Mouse (Mus musculus) neural tube, embryonic 15.5 days (tissue): ENCODE data around the gene Wbp1. TPM values are rescaled to one million over a fixed set of nuclear protein-coding genes. Genes with fewer than 3 reads are reported as not detected.
"Not testable (repeated sequence)": the region's sequence is repeated elsewhere in the genome, so short reads cannot be mapped to it uniquely, and the experiment has no call there.

Experiments
- ATAC-seq: fragments of 200-750 bp; cut with Nextera tagmentation; 2 replicates; pipeline ENCODE4 v1.8.0; 2017; ENCODE audit warnings: mild to moderate bottlenecking, moderate TSS enrichment, moderate library complexity; ENCODE audit not compliant: low FRiP score
- H3K27ac ChIP-seq: fragments of 300-500 bp; sonication (generic); replicated peaks from 2 replicates; pipeline ENCODE4 v1.5.1; 2015; ENCODE audit warnings: mild to moderate bottlenecking, inconsistent platforms
- H3K27me3 ChIP-seq: fragments of 300-500 bp; sonication (generic); replicated peaks from 2 replicates; pipeline ENCODE4 v1.6.1; 2015; ENCODE audit warnings: inconsistent platforms
- H3K36me3 ChIP-seq: fragments of 300-500 bp; sonication (generic); 2 replicates; pipeline ENCODE4 v1.6.1; 2015; ENCODE audit warnings: inconsistent platforms
- H3K4me1 ChIP-seq: fragments of 300-500 bp; sonication (generic); 2 replicates; pipeline ENCODE4 v1.6.1; 2015; ENCODE audit warnings: inconsistent platforms
- H3K4me2 ChIP-seq: fragments of 300-500 bp; sonication (generic); 2 replicates; pipeline ENCODE4 v1.6.1; 2015; ENCODE audit warnings: inconsistent platforms, mild to moderate bottlenecking, moderate library complexity
- H3K4me3 ChIP-seq: fragments of 300-500 bp; sonication (generic); replicated peaks from 2 replicates; pipeline ENCODE4 v1.5.1; 2015; ENCODE audit warnings: mild to moderate bottlenecking, inconsistent platforms
- H3K9ac ChIP-seq: fragments of 300-500 bp; sonication (generic); replicated peaks from 2 replicates; pipeline ENCODE4 v1.6.1; 2015; ENCODE audit warnings: mild to moderate bottlenecking, inconsistent platforms
- H3K9me3 ChIP-seq: fragments of 300-500 bp; sonication (generic); replicated peaks from 2 replicates; pipeline ENCODE4 v1.6.1; 2016; ENCODE audit warnings: inconsistent platforms
- WGBS: fragments of 180-500 bp; shearing (Covaris S2); methylation state at CpG from one replicate; pipeline ENCODE4 v1.1.7; 2015; ENCODE audit warnings: mixed read lengths; 5-methylcytosine and 5-hydroxymethylcytosine counted together
- polyA plus RNA-seq: library from polyadenylated mRNA; unstranded; fragments of >200 nt; fragmentation: Nextera tagmentation; extraction: Ambion mirVana; gene quantifications from 2 replicates; pipeline ENCODE4 v1.2.1, GENCODE M21; 2015

The Wbp1 gene
- polyA plus RNA-seq: 146 and 155 TPM in 2 replicates

DNA sequence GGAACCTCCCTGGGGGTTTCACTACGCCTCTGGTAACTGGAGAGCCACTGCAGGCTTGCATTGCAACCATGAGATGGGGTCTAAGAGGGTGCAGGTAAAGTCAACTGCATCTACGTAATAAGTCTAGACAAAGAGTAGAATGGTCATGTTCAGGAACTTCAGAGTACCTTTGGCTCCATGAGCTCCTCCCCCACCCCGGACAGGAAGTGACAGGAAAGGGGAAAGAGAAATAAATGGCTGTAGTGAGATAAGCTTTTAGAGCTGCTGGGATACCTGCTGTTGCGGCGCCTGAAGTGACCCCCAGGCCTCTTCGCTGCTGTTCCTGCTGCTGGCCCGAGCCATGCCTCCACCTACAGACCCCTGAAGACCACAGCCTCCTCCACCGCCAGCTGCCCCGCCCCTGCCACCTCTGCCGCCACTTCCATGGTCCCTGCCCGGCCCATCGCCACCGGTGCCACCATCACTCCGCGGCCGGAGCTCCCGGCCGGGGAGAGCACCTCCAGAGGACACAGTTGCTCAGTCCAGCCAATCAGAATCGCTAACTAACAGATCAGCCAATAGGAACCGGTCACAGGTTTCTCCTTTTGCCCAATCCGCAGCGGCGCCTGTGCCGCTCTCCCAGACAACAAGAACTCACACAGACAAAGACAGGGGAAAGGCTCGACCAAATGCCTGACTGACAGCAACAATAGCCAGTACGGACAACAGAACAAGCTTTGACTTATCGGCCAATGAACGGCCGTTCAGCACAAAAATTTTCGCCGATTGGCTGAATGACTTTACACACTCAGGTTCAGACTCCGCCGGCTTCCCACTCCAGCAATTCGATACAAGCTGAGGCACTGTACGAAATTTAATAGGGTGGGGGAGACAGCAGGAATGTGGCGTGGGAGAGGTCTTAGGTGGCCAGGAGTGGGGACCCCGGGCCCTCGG, at the start of gene Wbp1:
Wbp1 (minus strand) TSS at position 630 of the 933 bp plus-strand sequence.
- no peaks in the 10 kb centered on the region for H3K27me3 ChIP-seq
- H3K27ac ChIP-seq: peak within 1 kb of the TSS; percentile 97
- peak within 1 kb of the TSS; percentile 83 for H3K4me3 ChIP-seq
- H3K4me2 ChIP-seq: peak within 1 kb of the TSS; percentile 97
- peaks cover 66% of the 10 kb centered on the region for H3K4me1 ChIP-seq
- peak within 1 kb of the TSS; percentile 92 for H3K9ac ChIP-seq
- H3K36me3 ChIP-seq: peaks cover 30% of the 10 kb centered on the region
- WGBS: under 1% methylated on average over 38 of the region's 38 CpGs
- no peaks in the 10 kb centered on the region for H3K9me3 ChIP-seq
- ATAC-seq: peak; percentile 95

DNA sequence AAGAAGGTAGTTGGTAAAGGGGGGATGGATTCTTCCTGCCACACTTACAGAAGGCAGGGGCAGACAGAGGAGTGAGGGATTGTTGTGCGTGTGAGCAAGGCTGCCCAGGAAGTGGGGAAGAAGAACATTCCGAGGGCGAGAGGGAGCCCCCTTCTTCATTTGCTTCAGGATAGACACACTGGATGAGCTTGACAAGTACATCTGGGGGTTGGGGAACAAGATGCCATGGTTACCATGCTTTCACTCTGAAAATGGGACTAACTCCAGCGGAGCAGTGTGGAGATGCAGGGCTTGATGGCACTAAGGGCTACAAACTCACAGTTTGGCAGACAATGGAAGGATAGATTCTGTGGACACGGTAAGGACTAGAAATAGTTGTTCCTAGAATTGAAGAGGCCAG, 49.7 kb upstream of the Wbp1 start:
- 70% methylated on average over 5 of the region's 5 CpGs for WGBS
- Histone ChIP-seq H3K27me3 (no peaks in the 10 kb centered on the region), H3K36me3 (0 out of 2 replicates have a peak, but pooled peaks cover 7% of the 10 kb centered on the region), H3K4me3 (peak overlapping the region; percentile 40), H3K4me1 (peaks cover 72% of the 10 kb centered on the region), H3K9ac (peak overlapping the region; percentile 46), H3K27ac (peak overlapping the region; percentile 75; the same call in 1 of the 2 replicates), H3K9me3 (no peaks in the 10 kb centered on the region), H3K4me2 (peak overlapping the region; percentile 56)
- no peak for ATAC-seq

DNA sequence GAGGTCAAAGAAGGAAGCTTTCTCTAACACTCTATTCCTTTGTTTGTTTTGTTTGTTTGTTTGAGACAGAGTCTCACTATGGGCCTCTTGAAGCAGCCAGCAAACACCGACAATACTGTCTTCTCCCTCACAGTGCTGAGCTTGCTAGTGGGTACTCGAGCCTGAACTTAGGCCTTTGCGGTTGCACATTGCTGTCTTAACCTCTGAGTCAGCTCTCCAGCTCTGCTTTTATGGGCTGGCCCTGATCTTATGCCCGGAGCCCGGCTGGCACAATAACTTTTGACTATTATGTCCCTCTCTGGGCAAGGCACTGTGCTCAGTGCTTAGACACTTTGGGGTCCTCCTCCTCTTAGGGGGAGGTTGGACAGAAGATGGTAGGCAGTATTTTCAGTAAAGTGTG, 48.5 kb upstream of the Wbp1 start:
- Histone ChIP-seq H3K27ac (no peak overlapping the region), H3K27me3 (no peaks in the 10 kb centered on the region), H3K9me3 (no peaks in the 10 kb centered on the region), H3K4me2 (no peak overlapping the region), H3K9ac (no peak overlapping the region; the same call in 1 of the 2 replicates), H3K4me3 (no peak overlapping the region), H3K4me1 (peaks cover 76% of the 10 kb centered on the region), H3K36me3 (0 out of 2 replicates have a peak, but pooled peaks cover 3% of the 10 kb centered on the region)
- no peak for ATAC-seq
- WGBS: 77% methylated on average over 5 of the region's 5 CpGs

DNA sequence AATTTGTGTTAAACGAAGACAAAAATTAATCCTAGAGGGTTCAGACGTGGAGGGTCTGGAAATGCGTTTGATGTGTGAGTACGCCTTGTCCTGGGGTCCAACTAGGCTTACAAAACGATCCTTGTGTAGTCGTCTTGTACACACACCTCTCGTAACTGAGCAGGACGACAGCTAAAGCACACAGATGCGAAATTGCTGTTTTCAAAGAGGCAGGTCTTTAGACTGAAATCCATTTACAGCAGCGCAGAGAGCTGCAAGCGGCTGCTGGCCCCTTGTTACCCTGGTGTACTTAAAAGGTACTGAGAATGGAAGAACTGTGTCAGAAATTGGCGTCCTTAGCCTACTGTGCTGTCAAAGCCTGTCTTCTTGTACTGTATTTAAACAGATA, 44.9 kb upstream of the Wbp1 start:
- Histone ChIP-seq H3K9ac (peak overlapping the region; percentile 72), H3K36me3 (0 out of 2 replicates have a peak, but pooled peaks cover 3% of the 10 kb centered on the region), H3K4me2 (peak overlapping the region; percentile 81), H3K4me3 (peak overlapping the region; percentile 59), H3K27ac (peak overlapping the region; percentile 96), H3K27me3 (peaks cover 18% of the 10 kb centered on the region), H3K9me3 (no peaks in the 10 kb centered on the region), H3K4me1 (peaks cover 73% of the 10 kb centered on the region)
- peak; percentile 39 for ATAC-seq
- under 1% methylated on average over 12 of the region's 12 CpGs for WGBS

DNA sequence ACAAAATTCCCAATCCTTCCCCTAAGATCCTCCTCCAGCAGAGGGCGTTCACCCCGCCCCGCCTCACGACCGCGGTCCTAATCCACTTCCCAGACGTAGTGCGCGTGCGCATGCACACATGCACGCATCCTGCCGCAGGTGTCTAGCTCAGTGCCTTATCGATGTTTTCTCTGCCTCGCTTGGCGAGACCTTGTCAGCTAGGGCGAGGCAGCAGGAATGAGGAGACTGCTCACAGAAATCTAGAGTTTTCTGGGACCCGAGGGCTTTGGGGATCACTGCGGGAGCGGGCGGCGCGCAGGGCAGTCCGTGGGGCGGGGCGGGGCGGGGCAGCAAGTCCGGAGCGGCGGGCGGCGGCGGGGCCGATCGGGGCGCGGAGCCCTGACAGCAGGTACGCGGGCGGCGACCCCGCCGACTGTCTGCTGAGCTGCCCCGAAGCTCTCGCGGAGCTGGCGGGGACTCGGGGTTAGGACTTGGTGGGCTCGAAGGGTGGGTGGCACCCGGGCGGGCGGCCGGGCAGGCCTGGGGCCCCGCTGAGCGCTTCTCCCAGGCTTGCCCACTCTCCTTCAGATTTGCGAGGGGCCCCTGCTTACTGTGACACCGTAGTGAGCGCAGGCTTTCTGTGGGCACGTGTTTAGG, 44.4 kb upstream of the Wbp1 start, which contains the start of gene Dctn1:
Dctn1 (plus strand) TSS at position 314 of the 636 bp plus-strand sequence.
- peak; percentile 87 for ATAC-seq

DNA sequence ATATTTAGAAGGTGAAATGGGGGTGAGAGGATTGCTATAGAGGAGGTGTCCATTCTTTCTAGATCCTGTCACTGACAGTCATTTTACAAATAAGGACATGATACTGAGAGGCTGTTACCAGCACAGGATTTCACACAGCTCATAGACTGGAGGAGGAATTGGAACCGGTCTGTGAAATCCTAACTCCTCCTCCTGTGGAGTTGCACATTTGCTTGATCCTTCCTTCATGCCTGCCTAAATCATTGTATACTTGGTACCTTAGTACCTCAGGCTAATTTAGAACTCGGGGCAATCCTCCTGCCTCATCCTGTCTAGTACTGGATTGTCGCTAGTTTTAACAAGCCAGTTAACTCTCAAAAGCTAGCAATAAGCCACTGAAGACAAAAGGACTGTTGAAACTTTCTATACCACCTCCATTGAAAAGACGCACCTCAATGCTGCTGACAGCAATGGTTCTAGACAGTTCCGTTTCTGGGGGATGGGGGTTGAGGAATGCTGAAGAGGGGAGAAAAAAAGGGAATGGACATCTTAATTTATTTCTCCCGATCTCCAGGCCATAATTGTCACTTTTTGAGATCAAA, 43.8 kb upstream of the Wbp1 start:
- Histone ChIP-seq H3K4me1 (peaks cover 62% of the 10 kb centered on the region), H3K27ac (peak overlapping the region; percentile 96), H3K4me3 (peak overlapping the region; percentile 59), H3K9ac (peak overlapping the region; percentile 72), H3K36me3 (0 out of 2 replicates have a peak, but pooled peaks cover 3% of the 10 kb centered on the region), H3K9me3 (no peaks in the 10 kb centered on the region), H3K27me3 (peaks cover 30% of the 10 kb centered on the region), H3K4me2 (peak overlapping the region; percentile 81)
- peak; percentile 39 for ATAC-seq
- 3% methylated on average over 6 of the region's 6 CpGs for WGBS

More for the DNA sequence above, 44.4 kb upstream of the Wbp1 start, which contains the start of gene Dctn1:
- Histone ChIP-seq H3K4me2 (peak within 1 kb of the TSS; percentile 81), H3K4me3 (peak within 1 kb of the TSS; percentile 59), H3K36me3 (0 out of 2 replicates have a peak, but pooled peaks cover 3% of the 10 kb centered on the region), H3K4me1 (peaks cover 68% of the 10 kb centered on the region), H3K27ac (peak within 1 kb of the TSS; percentile 96), H3K27me3 (peaks cover 24% of the 10 kb centered on the region), H3K9me3 (no peaks in the 10 kb centered on the region), H3K9ac (peak within 1 kb of the TSS; percentile 72)
- WGBS: under 1% methylated on average over 58 of the region's 58 CpGs

DNA sequence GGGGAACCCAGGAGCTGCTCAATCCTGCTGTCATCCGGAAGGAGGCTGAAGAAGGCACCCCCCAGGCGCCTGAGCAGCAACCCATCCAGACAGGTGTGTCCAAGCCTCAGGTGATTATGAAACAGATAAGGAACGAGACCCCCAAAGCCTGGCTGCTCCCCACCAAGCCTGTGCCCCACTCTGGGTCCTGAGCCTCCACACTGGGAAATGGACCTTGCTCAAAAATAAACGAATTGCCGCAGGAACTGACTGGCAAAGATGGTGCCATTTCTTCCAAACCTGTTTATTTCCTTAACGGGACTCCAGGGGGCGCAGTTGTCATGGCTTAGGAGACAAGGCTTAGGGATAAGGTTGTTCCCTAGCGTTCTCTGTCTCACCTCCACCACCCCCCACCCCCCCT, 41.3 kb upstream of the Wbp1 start:
- H3K4me2 ChIP-seq: peak overlapping the region; percentile 54
- H3K27me3 ChIP-seq: peaks cover 32% of the 10 kb centered on the region
- no peaks in the 10 kb centered on the region for H3K36me3 ChIP-seq
- 0% methylated on average over 8 of the region's 8 CpGs for whole genome bisulfite sequencing
- H3K9me3 ChIP-seq: no peaks in the 10 kb centered on the region
- peaks cover 38% of the 10 kb centered on the region for H3K4me1 ChIP-seq
- no peak overlapping the region for H3K27ac ChIP-seq
- peak overlapping the region; percentile 31; the same call in 1 of the 2 replicates for H3K9ac ChIP-seq
- ATAC-seq: no peak
- H3K4me3 ChIP-seq: peak overlapping the region; percentile 32

DNA sequence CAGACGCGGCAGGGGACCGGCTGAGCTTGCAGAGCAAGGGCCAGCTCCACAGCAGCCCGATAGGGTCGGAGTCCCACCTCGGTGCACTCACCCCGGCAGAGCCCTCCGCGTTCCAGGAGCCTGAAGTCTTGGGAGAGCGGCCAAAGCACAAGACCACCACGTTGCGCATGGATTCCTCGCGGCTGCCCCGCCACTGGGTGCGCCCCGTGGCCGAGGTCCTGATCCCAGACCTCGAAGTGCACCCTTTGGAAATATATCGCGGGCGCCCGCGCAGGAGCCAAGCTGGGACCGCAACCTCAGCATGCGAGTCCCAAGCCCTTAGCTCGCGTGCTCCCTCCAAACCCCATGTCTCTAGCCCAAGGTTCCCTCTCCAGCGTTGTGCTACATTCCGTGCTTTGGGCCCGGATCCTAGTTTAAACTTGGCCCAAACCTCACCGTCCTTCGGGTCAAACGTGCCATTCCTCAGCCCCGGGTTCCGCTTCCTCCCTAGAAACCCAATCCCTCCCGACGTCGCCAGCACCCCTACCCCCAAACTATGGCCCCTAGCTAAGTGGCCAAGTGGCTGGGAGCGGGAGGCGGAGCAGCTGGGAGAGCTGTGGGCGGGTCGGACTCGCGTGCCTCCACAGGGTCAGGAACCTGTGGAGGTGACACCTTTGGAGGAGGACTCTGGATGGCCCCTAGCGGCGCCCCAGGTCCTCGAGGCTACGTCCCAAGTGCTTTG, 40.7 kb upstream of the Wbp1 start:
- H3K27me3 ChIP-seq: peaks cover 32% of the 10 kb centered on the region
- H3K9ac ChIP-seq: peak overlapping the region; percentile 31; the same call in 1 of the 2 replicates
- peak overlapping the region; percentile 54 for H3K4me2 ChIP-seq
- peaks cover 32% of the 10 kb centered on the region for H3K4me1 ChIP-seq
- ATAC-seq: no peak
- WGBS: 2% methylated on average over 49 of the region's 49 CpGs
- H3K9me3 ChIP-seq: no peaks in the 10 kb centered on the region
- no peak overlapping the region for H3K27ac ChIP-seq
- no peaks in the 10 kb centered on the region for H3K36me3 ChIP-seq
- H3K4me3 ChIP-seq: peak overlapping the region; percentile 32

DNA sequence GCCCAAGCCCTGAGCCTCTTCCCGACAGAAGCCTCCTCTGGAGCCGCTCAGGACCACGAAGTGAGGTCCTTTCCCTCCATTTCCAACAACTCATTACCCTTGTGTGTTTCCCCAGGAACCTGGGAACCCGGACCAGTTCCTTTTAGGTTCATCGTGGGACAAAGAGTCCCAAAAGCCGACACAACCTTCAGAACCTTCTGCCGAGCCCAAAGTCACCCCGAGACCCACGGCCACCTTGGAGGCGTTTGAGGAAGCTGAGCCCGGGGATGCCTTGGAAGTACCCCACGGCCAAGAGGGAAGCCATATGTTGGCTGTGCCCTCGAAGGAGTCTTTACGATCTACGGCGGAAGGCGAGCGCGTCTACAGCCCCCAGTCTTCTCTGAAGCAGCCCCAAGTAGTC, 40.1 kb upstream of the Wbp1 start:
- H3K4me2 ChIP-seq: peak overlapping the region; percentile 54
- no peaks in the 10 kb centered on the region for H3K36me3 ChIP-seq
- no peaks in the 10 kb centered on the region for H3K9me3 ChIP-seq
- WGBS: 7% methylated on average over 19 of the region's 19 CpGs
- H3K27ac ChIP-seq: no peak overlapping the region
- peaks cover 32% of the 10 kb centered on the region for H3K27me3 ChIP-seq
- H3K9ac ChIP-seq: peak overlapping the region; percentile 31; the same call in 1 of the 2 replicates
- no peak for ATAC-seq
- H3K4me3 ChIP-seq: peak overlapping the region; percentile 32
- peaks cover 31% of the 10 kb centered on the region for H3K4me1 ChIP-seq

DNA sequence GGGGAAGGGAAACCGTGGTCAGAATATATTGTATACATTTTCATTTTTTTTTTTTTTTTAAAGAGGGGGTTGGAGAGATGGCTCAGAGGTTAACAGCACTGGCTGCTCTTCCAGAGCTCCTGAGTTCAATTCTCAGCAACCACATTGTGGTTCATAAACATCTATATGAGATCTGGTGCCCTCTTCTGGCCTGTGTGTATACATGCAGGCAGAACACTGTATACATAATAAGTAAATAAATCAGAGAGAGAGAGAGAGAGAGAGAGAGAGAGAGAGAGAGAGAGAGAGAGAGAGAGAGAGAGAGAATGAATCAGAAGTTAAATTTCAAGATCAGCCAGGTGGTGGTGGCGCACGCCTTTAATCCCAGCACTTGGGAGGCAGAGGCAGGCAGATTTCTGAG, 38.1 kb upstream of the Wbp1 start:
- H3K9me3 ChIP-seq, H3K9ac ChIP-seq, H3K36me3 ChIP-seq, ATAC-seq, H3K27ac ChIP-seq, H3K4me2 ChIP-seq, H3K4me3 ChIP-seq: not testable (repeated sequence)
- peaks cover 32% of the 10 kb centered on the region for H3K27me3 ChIP-seq
- peaks cover 39% of the 10 kb centered on the region for H3K4me1 ChIP-seq
- 30% methylated on average over 3 of the region's 3 CpGs for WGBS
